Mouse (Mus musculus) bone marrow, adult 2 months (tissue): ENCODE results near the gene Timm29.

ENCODE experiments used
- CTCF ChIP-seq: fragments of 200-500 bp; IDR thresholded peaks from 2 replicates; pipeline ENCODE4 v1.5.1; 2011; ENCODE audit warnings: low read length, control low read depth; ENCODE audit not compliant: control insufficient read depth, insufficient read depth
- POLR2A ChIP-seq: fragments of 200-500 bp; IDR thresholded peaks from 2 replicates; pipeline ENCODE4 v1.6.1; 2011; ENCODE audit warnings: low read depth, mild to moderate bottlenecking, control low read depth, low read length, borderline replicate concordance; ENCODE audit not compliant: control insufficient read depth

DNA sequence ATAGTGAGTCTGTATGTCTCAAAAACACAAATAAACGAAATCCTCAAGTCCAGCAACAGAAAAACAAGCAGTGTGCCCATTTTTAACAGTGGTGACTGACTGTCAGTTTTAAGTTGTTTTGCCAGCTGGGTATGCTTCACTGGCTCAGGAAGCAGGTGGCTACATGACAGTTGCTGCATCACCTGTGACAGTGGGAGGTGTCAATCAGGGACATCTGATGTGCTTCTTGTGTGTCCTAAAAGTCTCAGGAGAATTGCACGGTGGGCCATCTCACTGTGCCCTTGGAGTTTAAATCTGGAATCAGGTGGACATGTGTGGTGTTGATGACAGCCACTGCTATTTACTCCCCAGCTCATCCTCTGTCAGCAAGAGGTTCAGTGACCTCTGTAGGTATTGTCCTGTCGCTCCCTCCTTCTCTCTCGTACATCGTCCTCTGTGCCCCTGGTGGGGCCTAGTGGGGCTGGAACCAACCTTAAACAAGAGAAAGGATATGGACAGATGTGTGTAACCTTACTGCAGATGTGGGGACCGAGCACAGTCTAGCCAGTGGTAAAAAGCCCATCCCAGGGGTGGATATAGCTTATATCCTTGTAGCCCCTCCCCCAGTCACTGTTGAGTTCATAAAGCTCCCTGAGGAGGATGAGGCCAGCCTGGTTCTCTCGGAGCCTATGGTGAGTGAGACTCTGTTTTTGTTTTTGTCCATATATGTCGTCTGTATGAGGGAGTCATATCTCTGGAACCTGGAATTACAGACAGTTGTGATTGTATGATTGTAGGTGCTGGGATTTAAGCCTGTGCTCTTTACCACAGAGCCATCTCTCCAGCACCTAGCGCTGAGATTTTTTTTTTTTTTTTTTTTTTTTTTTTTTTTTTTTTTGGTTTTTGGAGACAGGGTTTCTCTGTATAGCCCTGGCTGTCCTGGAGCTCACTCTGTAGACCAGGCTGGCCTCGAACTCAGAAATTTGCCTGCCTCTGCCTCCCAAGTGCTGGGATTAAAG, 33.1 kb downstream of the Timm29 start:
- TF ChIP-seq CTCF (no peak), POLR2A (no peak)
